Mouse (Mus musculus): ENCODE results near the gene Ikzf3.

DNA sequence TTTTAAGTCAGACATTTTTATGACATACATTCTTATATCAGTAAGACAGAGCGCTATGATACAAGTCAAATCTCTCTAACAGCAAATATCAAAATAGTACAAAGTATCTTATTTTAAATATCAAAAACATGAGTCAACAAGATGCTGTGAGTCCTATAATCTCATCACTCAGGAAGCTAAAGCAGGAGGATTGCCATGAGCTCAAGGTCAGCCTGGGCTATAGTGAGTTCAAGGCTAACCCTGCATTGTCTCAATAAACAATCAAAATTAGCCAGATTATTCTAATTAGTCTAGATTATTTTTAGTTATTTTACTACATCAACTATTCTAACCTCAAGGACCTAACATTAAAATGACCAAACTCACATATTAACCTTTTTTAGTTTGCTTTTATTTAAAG, 2.4 kb downstream of the Ikzf3 start:
- no peak for TF ChIP-seq CTCF (IDR thresholded peaks at IDR 0.05; ENCODE audit: control insufficient read depth, insufficient read depth, low read length)
- TF ChIP-seq POLR2A (IDR thresholded peaks at IDR 0.05; ENCODE audit: borderline replicate concordance, control insufficient read depth, low read depth, low read length), result no peak

Measured in bone marrow, adult 2 months (tissue).